Mouse (Mus musculus) kidney, embryonic 16.5 days (tissue): ENCODE data around the gene 4930435E12Rik. TPM values are rescaled to one million over a fixed set of nuclear protein-coding genes. Genes with fewer than 3 reads are reported as not detected.

Experiments
- ATAC-seq: fragments of 200-750 bp; cut with Nextera tagmentation; 2 replicates; pipeline ENCODE4 v1.8.0; 2017; ENCODE audit warnings: moderate TSS enrichment; ENCODE audit not compliant: low FRiP score, low TSS enrichment
- H3K27ac ChIP-seq: fragments of 300-500 bp; sonication (generic); 2 replicates; pipeline ENCODE4 v1.5.1; 2014; ENCODE audit warnings: low read length
- H3K27me3 ChIP-seq: fragments of 300-500 bp; sonication (generic); 2 replicates; pipeline ENCODE4 v1.6.1; 2014; ENCODE audit warnings: low read length, control low read depth, mixed read lengths; ENCODE audit not compliant: insufficient read depth
- H3K36me3 ChIP-seq: fragments of 300-500 bp; sonication (generic); 2 replicates; pipeline ENCODE4 v1.6.1; 2014; ENCODE audit warnings: low read length, control low read depth, mixed read lengths; ENCODE audit not compliant: insufficient read depth
- H3K4me1 ChIP-seq: fragments of 300-500 bp; sonication (generic); 2 replicates; pipeline ENCODE4 v1.6.1; 2014; ENCODE audit warnings: low read length, control low read depth, mixed read lengths; ENCODE audit not compliant: insufficient read depth
- H3K4me2 ChIP-seq: fragments of 300-500 bp; sonication (generic); replicated peaks from 2 replicates; pipeline ENCODE4 v1.6.1; 2014; ENCODE audit warnings: low read depth, low read length
- H3K4me3 ChIP-seq: fragments of 300-500 bp; sonication (generic); 2 replicates; pipeline ENCODE4 v1.5.1; 2014; ENCODE audit warnings: mild to moderate bottlenecking, low read length
- H3K9ac ChIP-seq: fragments of 300-500 bp; sonication (generic); replicated peaks from 2 replicates; pipeline ENCODE4 v1.6.1; 2014; ENCODE audit warnings: low read length
- H3K9me3 ChIP-seq: fragments of 300-500 bp; sonication (generic); 2 replicates; pipeline ENCODE4 v1.6.1; 2016; ENCODE audit warnings: low read length, control low read depth
- WGBS: fragments of 180-500 bp; shearing (Covaris S2); extraction: QIAGEN DNeasy Blood & Tissue Kit; methylation state at CpG from one replicate; pipeline ENCODE4 v1.1.7; 2014; 5-methylcytosine and 5-hydroxymethylcytosine counted together
- polyA plus RNA-seq: library from polyadenylated mRNA; unstranded; fragments of >200 nt; fragmentation: Nextera tagmentation; extraction: Ambion mirVana; gene quantifications from 2 replicates; pipeline ENCODE4 v1.2.1, GENCODE M21; 2015

Gene 4930435E12Rik
- polyA plus RNA-seq, 1 experiment from 2014 or later = not detected

GRCm38 (mm10) chr16:38772906-38773496 lies 55.5 kb downstream of the 4930435E12Rik start:
- no peak overlapping the region for H3K4me3 ChIP-seq
- H3K36me3 ChIP-seq = peaks cover 5% of the 10 kb centered on the region
- peaks cover 20% of the 10 kb centered on the region; the same call in 1 of the 2 replicates for H3K4me1 ChIP-seq
- peak overlapping the region; percentile 37; the same call in 1 of the 2 replicates for H3K4me2 ChIP-seq
- no peaks in the 10 kb centered on the region for H3K9me3 ChIP-seq
- H3K27me3 ChIP-seq = no peaks in the 10 kb centered on the region
- H3K27ac ChIP-seq = 0 out of 2 replicates have a peak overlapping the region, but pooled peaks have one; percentile 32
- 12% methylated on average over 12 of the region's 12 CpGs for WGBS
- 0 out of 2 replicates have a peak, but pooled peaks have one; percentile 16 for ATAC-seq
- no peak overlapping the region for H3K9ac ChIP-seq

- Histone ChIP-seq H3K9me3 (no peaks in the 10 kb centered on the region), H3K4me2 (no peak overlapping the region), H3K9ac (no peak overlapping the region), H3K36me3 (peaks cover 13% of the 10 kb centered on the region), H3K4me3 (no peak overlapping the region), H3K4me1 (peaks cover 20% of the 10 kb centered on the region; the same call in 1 of the 2 replicates), H3K27ac (no peak overlapping the region), H3K27me3 (no peaks in the 10 kb centered on the region)
- ATAC-seq = no peak
- WGBS = 90% methylated on average over 6 of the region's 6 CpGs
These were observed 57.4 kb downstream of the 4930435E12Rik start for GRCm38 (mm10) chr16:38771145-38771544.

GRCm38 (mm10) chr16:38769529-38769928 lies 59.0 kb downstream of the 4930435E12Rik start:
- H3K9ac ChIP-seq = no peak overlapping the region
- no peaks in the 10 kb centered on the region for H3K9me3 ChIP-seq
- H3K4me1 ChIP-seq = peaks cover 20% of the 10 kb centered on the region; the same call in 1 of the 2 replicates
- H3K27me3 ChIP-seq = no peaks in the 10 kb centered on the region
- no peak for ATAC-seq
- no peak overlapping the region for H3K4me2 ChIP-seq
- WGBS = 73% methylated on average over 9 of the region's 9 CpGs
- peaks cover 15% of the 10 kb centered on the region for H3K36me3 ChIP-seq
- H3K27ac ChIP-seq = no peak overlapping the region
- no peak overlapping the region for H3K4me3 ChIP-seq

GRCm38 (mm10) chr16:38768386-38768785 lies 60.2 kb downstream of the 4930435E12Rik start:
- 94% methylated on average over 8 of the region's 8 CpGs for whole genome bisulfite sequencing
- ATAC-seq = no peak
- Histone ChIP-seq H3K9me3 (no peaks in the 10 kb centered on the region), H3K27ac (no peak overlapping the region), H3K4me1 (peaks cover 16% of the 10 kb centered on the region; the same call in 1 of the 2 replicates), H3K4me3 (no peak overlapping the region), H3K27me3 (no peaks in the 10 kb centered on the region), H3K4me2 (no peak overlapping the region), H3K36me3 (peaks cover 15% of the 10 kb centered on the region), H3K9ac (no peak overlapping the region)

- H3K9ac ChIP-seq = no peak overlapping the region
- H3K36me3 ChIP-seq = peaks cover 19% of the 10 kb centered on the region
- no peak overlapping the region for H3K4me3 ChIP-seq
- ATAC-seq = no peak
- H3K4me2 ChIP-seq = no peak overlapping the region
- 91% methylated on average over 8 of the region's 8 CpGs for WGBS
- no peaks in the 10 kb centered on the region for H3K9me3 ChIP-seq
- H3K27ac ChIP-seq = no peak overlapping the region
- no peaks in the 10 kb centered on the region for H3K27me3 ChIP-seq
- peaks cover 10% of the 10 kb centered on the region; the same call in 1 of the 2 replicates for H3K4me1 ChIP-seq
These were observed 60.8 kb downstream of the 4930435E12Rik start for GRCm38 (mm10) chr16:38767761-38768160.

- no peak overlapping the region for H3K4me2 ChIP-seq
- WGBS = 54% methylated on average over 3 of the region's 3 CpGs
These were observed 61.9 kb downstream of the 4930435E12Rik start for GRCm38 (mm10) chr16:38766671-38767070.

GRCm38 (mm10) chr16:38763508-38763907 lies 65.0 kb downstream of the 4930435E12Rik start:
- Histone ChIP-seq H3K27ac (peak overlapping the region; percentile 13; the same call in 1 of the 2 replicates), H3K4me1 (peaks cover 8% of the 10 kb centered on the region), H3K4me2 (no peak overlapping the region), H3K27me3 (no peaks in the 10 kb centered on the region), H3K9ac (no peak overlapping the region), H3K36me3 (peaks cover 25% of the 10 kb centered on the region), H3K9me3 (no peaks in the 10 kb centered on the region), H3K4me3 (no peak overlapping the region)
- no peak for ATAC-seq
- WGBS = 82% methylated on average over 4 of the region's 4 CpGs

More at GRCm38 (mm10) chr16:38766671-38767070, 61.9 kb downstream of the 4930435E12Rik start:
- no peak for ATAC-seq
- H3K27ac ChIP-seq = no peak overlapping the region
- H3K9me3 ChIP-seq = no peaks in the 10 kb centered on the region
- no peaks in the 10 kb centered on the region for H3K27me3 ChIP-seq
- H3K9ac ChIP-seq = no peak overlapping the region
- peaks cover 8% of the 10 kb centered on the region for H3K4me1 ChIP-seq
- H3K36me3 ChIP-seq = peaks cover 20% of the 10 kb centered on the region
- H3K4me3 ChIP-seq = no peak overlapping the region

GRCm38 (mm10) chr16:38762401-38762800 lies 66.1 kb downstream of the 4930435E12Rik start:
- H3K4me1 ChIP-seq = peaks cover 13% of the 10 kb centered on the region
- no peaks in the 10 kb centered on the region for H3K27me3 ChIP-seq
- H3K9me3 ChIP-seq = no peaks in the 10 kb centered on the region
- ATAC-seq = no peak
- no peak overlapping the region for H3K4me3 ChIP-seq
- H3K36me3 ChIP-seq = peaks cover 24% of the 10 kb centered on the region
- H3K9ac ChIP-seq = no peak overlapping the region
- 66% methylated on average over 8 of the region's 8 CpGs for WGBS
- H3K4me2 ChIP-seq = no peak overlapping the region
- H3K27ac ChIP-seq = no peak overlapping the region
